ENCODE assay signal across 8 mouse cellular contexts in genomic region chr15:79348651-79349050, GRCm38 (mm10). TPM values are rescaled to one million over a fixed set of nuclear protein-coding genes. Genes with fewer than 3 reads are reported as not detected.
A peak's percentile ranks its signal among the peaks of the same experiment; 100 is the strongest.
DNase-seq lines count a peak whose midpoint lies in the region; ATAC-seq and TF ChIP-seq lines count a peak whose summit lies in the region.

No protein-coding gene starts in this region.

- DNase-seq in lung, adult 2 months, result no peak
- no peak for DNase-seq in lung, postnatal 36 days
- no peak for DNase-seq in forebrain, embryonic 10.5 days (ENCODE audit: extremely low spot score, low spot score)
- DNase-seq in gastrocnemius, postnatal 14 days, result no peak
- no peak for DNase-seq in left cerebral cortex, postnatal 4 days
- DNase-seq in thymus, postnatal 10 days (ENCODE audit: low spot score in 2 of 2), result no peak

- peak overlapping the region; percentile 92 for H3K4me2 ChIP-seq in limb, embryonic 12.5 days

- TF ChIP-seq CTCF in lung, adult 2 months (IDR thresholded peaks at IDR 0.05; ENCODE audit: insufficient read depth, low read length), result no peak
- no peak for TF ChIP-seq CTCF in small intestine, adult 2 months (IDR thresholded peaks at IDR 0.05; ENCODE audit: extremely low read depth, insufficient read length, insufficient replicate concordance, low read depth, low read length)

- 51% methylated on average over 8 of the region's 8 CpGs for WGBS in lung, adult 2 months
- 69% methylated on average over 8 of the region's 8 CpGs for WGBS in forebrain, embryonic 10.5 days
- WGBS in limb, embryonic 12.5 days, result 61% methylated on average over 8 of the region's 8 CpGs
- 59% methylated on average over 8 of the region's 8 CpGs for WGBS in small intestine, adult 2 months

- intact Hi-C loops in gastrocnemius, postnatal 14 days (cut with DNase I; ENCODE audit: low total_unique reads), result loop anchor here (10.0 kb wide), 1 partner anchor 74 kb away; no protein-coding TSS in a partner anchor
- intact Hi-C loops in left cerebral cortex, postnatal 4 days (cut with DNase I), result no loop called here

- H3K9ac ChIP-seq in limb, embryonic 12.5 days (replicated peaks), result no peak overlapping the region

- TF ChIP-seq POLR2A in lung, adult 2 months (IDR thresholded peaks at IDR 0.05; ENCODE audit: borderline replicate concordance, extremely low read depth, low read depth, low read length), result no peak
- TF ChIP-seq POLR2A in small intestine, adult 2 months (IDR thresholded peaks at IDR 0.05; ENCODE audit: low read depth, low read length), result no peak

- no peaks in the 10 kb centered on the region for H3K9me3 ChIP-seq in forebrain, embryonic 10.5 days
- H3K9me3 ChIP-seq in limb, embryonic 12.5 days, result no peaks in the 10 kb centered on the region

- no peak overlapping the region for H3K27ac ChIP-seq in forebrain, embryonic 10.5 days
- no peak overlapping the region for H3K27ac ChIP-seq in limb, embryonic 12.5 days
- H3K27ac ChIP-seq in small intestine, adult 2 months (ENCODE audit: insufficient read depth, low read depth, low read length), result no peak overlapping the region

- no peaks in the 10 kb centered on the region for H3K36me3 ChIP-seq in forebrain, embryonic 10.5 days (replicated peaks)
- no peaks in the 10 kb centered on the region for H3K36me3 ChIP-seq in limb, embryonic 12.5 days
- H3K36me3 ChIP-seq in small intestine, adult 2 months (ENCODE audit: control insufficient read depth, insufficient read depth, low read length), result no peaks in the 10 kb centered on the region

- no peak for ATAC-seq in limb, embryonic 12.5 days (ENCODE audit: insufficient number of reproducible peaks, insufficient read depth, low FRiP score, low TSS enrichment, low read depth)

- H3K4me3 ChIP-seq in lung, adult 2 months (replicated peaks; ENCODE audit: extremely low read depth, low read depth, low read length), result peak overlapping the region; percentile 72
- H3K4me3 ChIP-seq in forebrain, embryonic 10.5 days, result peak overlapping the region; percentile 88
- peak overlapping the region; percentile 57; the same call in 1 of the 2 replicates for H3K4me3 ChIP-seq in limb, embryonic 12.5 days (replicated peaks)
- peak overlapping the region; percentile 72 for H3K4me3 ChIP-seq in small intestine, adult 2 months (ENCODE audit: low read depth, low read length)

- peaks cover 58% of the 10 kb centered on the region for H3K27me3 ChIP-seq in forebrain, embryonic 10.5 days (ENCODE audit: poor library complexity, severe bottlenecking)
- peaks cover 8% of the 10 kb centered on the region for H3K27me3 ChIP-seq in limb, embryonic 12.5 days
- H3K27me3 ChIP-seq in small intestine, adult 2 months (ENCODE audit: control insufficient read depth, insufficient read depth, low read length), result no peaks in the 10 kb centered on the region

- H3K4me1 ChIP-seq in lung, adult 2 months (ENCODE audit: control insufficient read depth, insufficient read depth, low read length), result peaks cover 17% of the 10 kb centered on the region
- H3K4me1 ChIP-seq in forebrain, embryonic 10.5 days, result peaks cover 48% of the 10 kb centered on the region
- H3K4me1 ChIP-seq in limb, embryonic 12.5 days (replicated peaks), result peaks cover 21% of the 10 kb centered on the region
- peaks cover 24% of the 10 kb centered on the region for H3K4me1 ChIP-seq in small intestine, adult 2 months (ENCODE audit: control insufficient read depth, insufficient read depth, insufficient read length, low read length)

RNA-seq across cellular contexts. Expression of gene Maff, which starts 2.2 kb away (rescaled TPM):
- polyA plus RNA-seq in lung, adult 2 months (2012; rRNA removed), result 12.1 and 21.0 TPM in 2 replicates
- polyA plus RNA-seq in forebrain, embryonic 10.5 days (2016; fragmentation: Nextera tagmentation; extraction: Ambion mirVana), result 1.5 and 1.6 TPM in 2 replicates
- polyA plus RNA-seq in limb, embryonic 12.5 days (2016; fragmentation: Nextera tagmentation; extraction: Ambion mirVana), result 1.5 and 2.0 TPM in 2 replicates
- polyA plus RNA-seq in small intestine, adult 2 months (2012; rRNA removed), result 9.4 and 28.5 TPM in 2 replicates
- 1 to 10 TPM; 1.4 to 2.7 TPM for total RNA-seq in gastrocnemius, postnatal 14 days (2021)
- total RNA-seq in left cerebral cortex, postnatal 4 days (2021), result 1 to 10 TPM; 1.5 to 1.9 TPM

RNA-seq across cellular contexts. Expression of gene Pla2g6, which starts 20.5 kb away (rescaled TPM):
- 25.9 and 26.1 TPM in 2 replicates for polyA plus RNA-seq in lung, adult 2 months (2012; rRNA removed)
- polyA plus RNA-seq in forebrain, embryonic 10.5 days (2016; fragmentation: Nextera tagmentation; extraction: Ambion mirVana), result 20.9 and 22.8 TPM in 2 replicates
- polyA plus RNA-seq in limb, embryonic 12.5 days (2016; fragmentation: Nextera tagmentation; extraction: Ambion mirVana), result 11.0 and 11.9 TPM in 2 replicates
- 24.1 and 40.2 TPM in 2 replicates for polyA plus RNA-seq in small intestine, adult 2 months (2012; rRNA removed)
- total RNA-seq in gastrocnemius, postnatal 14 days (2021), result 1 to 10 TPM; 9.0 to 9.8 TPM
- total RNA-seq in left cerebral cortex, postnatal 4 days (2021), result 10 to 100 TPM; 24.5 to 25.6 TPM

RNA-seq across cellular contexts. Expression of gene Tmem184b, which starts 54.7 kb away (rescaled TPM):
- polyA plus RNA-seq in lung, adult 2 months (2012; rRNA removed), result 269 and 331 TPM in 2 replicates
- polyA plus RNA-seq in forebrain, embryonic 10.5 days (2016; fragmentation: Nextera tagmentation; extraction: Ambion mirVana), result 50.0 and 56.1 TPM in 2 replicates
- 54.7 and 63.8 TPM in 2 replicates for polyA plus RNA-seq in limb, embryonic 12.5 days (2016; fragmentation: Nextera tagmentation; extraction: Ambion mirVana)
- 80.3 and 168 TPM in 2 replicates for polyA plus RNA-seq in small intestine, adult 2 months (2012; rRNA removed)
- 10 to 100 TPM; 31.5 to 32.6 TPM for total RNA-seq in gastrocnemius, postnatal 14 days (2021)
- 10 to 100 TPM; 49.6 to 53.4 TPM for total RNA-seq in left cerebral cortex, postnatal 4 days (2021)
